Mouse (Mus musculus) lung, postnatal 0 days (tissue): ENCODE data around the gene Olfr98.

Experiments used
- CTCF ChIP-seq: IDR thresholded peaks from 2 replicates; pipeline ENCODE4 v1.5.1; 2016; ENCODE audit warnings: antibody characterized with exemption, mild to moderate bottlenecking
- EP300 ChIP-seq: IDR thresholded peaks from 2 replicates; pipeline ENCODE4 v1.6.1; 2016; ENCODE audit warnings: antibody characterized with exemption, mild to moderate bottlenecking, control low read depth

DNA sequence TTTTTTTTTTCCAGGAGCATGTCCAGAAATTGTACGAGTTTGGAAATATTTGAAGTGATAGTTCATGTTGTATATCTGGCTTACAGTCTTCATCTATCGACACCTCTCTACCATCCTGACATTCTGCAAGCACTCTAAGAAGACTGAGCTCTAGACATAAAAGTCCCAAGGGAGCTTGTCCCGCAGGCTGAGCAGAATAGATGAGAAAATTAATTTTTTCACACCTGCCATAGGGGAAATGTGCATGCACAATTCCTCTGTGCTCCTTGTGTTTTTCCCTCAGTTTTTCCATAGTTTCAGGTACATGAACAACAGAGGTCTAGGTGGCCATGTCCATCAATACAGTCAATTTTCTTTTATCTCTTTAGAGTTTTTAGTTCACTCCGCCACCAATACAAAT is 40.7 kb upstream of the Olfr98 start, which contains the start of gene Olfr101:
- no peak for TF ChIP-seq EP300
- no peak for TF ChIP-seq CTCF
